ENCODE assay signal across 8 mouse cellular contexts in the genomic region with DNA sequence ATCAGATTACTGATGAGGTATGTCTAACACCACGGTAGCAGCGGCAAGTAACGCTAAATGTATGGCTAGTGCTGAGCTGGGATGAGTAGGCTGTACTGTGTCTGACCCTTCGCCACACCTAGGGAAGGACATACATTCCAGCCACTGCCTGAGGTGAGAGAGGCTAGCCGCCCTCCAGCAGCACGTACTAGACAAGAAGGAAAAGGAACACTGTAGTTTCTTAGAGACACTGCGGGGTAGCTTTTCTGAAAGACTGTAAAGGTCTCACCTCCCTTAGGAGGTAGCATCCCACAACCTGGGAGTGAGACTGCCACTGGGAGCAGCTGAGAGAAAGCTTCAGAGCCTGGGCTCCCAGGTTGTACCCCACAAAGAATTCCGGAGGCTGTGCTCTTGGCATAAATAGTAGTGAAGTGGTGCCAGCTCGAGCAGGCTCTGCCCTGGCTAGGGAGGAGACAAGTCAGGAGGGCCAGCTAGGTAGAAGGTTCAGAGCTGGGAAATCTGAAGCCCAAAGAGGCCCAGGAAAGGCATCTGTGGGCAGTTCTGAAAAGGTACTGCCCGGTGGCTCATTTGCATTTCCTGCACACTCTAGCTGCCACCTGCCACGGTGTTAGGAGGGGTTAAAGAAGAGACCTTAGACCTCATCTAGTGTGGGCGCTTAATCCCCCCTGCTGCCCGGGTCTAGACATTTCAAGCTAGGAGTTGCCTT. TPM values are rescaled to one million over a fixed set of nuclear protein-coding genes. Genes with fewer than 3 reads are reported as not detected.
A peak's percentile ranks its signal among the peaks of the same experiment; 100 is the strongest.
DNase-seq lines count a peak whose midpoint lies in the region; ATAC-seq and TF ChIP-seq lines count a peak whose summit lies in the region.

No protein-coding gene starts in this region.

- H3K27ac ChIP-seq in gastrocnemius, adult 2 months: peak overlapping the region; percentile 95
- peak overlapping the region; percentile 65 for H3K27ac ChIP-seq in brown adipose tissue, adult 24 weeks (replicated peaks; ENCODE audit: low read depth, low read length)
- peak overlapping the region; percentile 89 for H3K27ac ChIP-seq in lung, postnatal 0 days (ENCODE audit: low read length)
- H3K27ac ChIP-seq in stomach, postnatal 0 days (replicated peaks): peak overlapping the region; percentile 91

- H3K4me3 ChIP-seq in gastrocnemius, adult 2 months: peak overlapping the region; percentile 85
- peak overlapping the region; percentile 94 for H3K4me3 ChIP-seq in brown adipose tissue, adult 24 weeks (ENCODE audit: insufficient read depth, low read depth, low read length)
- H3K4me3 ChIP-seq in lung, postnatal 0 days (ENCODE audit: low read depth, low read length): peak overlapping the region; percentile 78
- peak overlapping the region; percentile 54 for H3K4me3 ChIP-seq in stomach, postnatal 0 days (ENCODE audit: low read depth, low read length)

- H3K9me3 ChIP-seq in lung, postnatal 0 days (ENCODE audit: low read length): no peaks in the 10 kb centered on the region
- H3K9me3 ChIP-seq in stomach, postnatal 0 days (ENCODE audit: control insufficient read depth, low read length): no peaks in the 10 kb centered on the region

- peak overlapping the region; percentile 62; the same call in 1 of the 2 replicates for H3K9ac ChIP-seq in lung, postnatal 0 days (replicated peaks; ENCODE audit: low read depth)
- H3K9ac ChIP-seq in stomach, postnatal 0 days (ENCODE audit: low read length): peak overlapping the region; percentile 73

- no peak for TF ChIP-seq CTCF in gastrocnemius, adult 2 months (IDR thresholded peaks at IDR 0.05)
- TF ChIP-seq CTCF in lung, postnatal 0 days (IDR thresholded peaks at IDR 0.05): no peak
- no peak for TF ChIP-seq CTCF in stomach, postnatal 0 days (IDR thresholded peaks at IDR 0.05; ENCODE audit: low read depth)

- DNase-seq in gastrocnemius, adult 2 months: peak; percentile 50
- DNase-seq in gastrocnemius, postnatal 10 days: no peak
- peak; percentile 52 to 61 for DNase-seq in heart, adult 9 months (ENCODE audit: low spot score in 2 of 2)
- peak; percentile 82 for DNase-seq in kidney, adult 9 months
- DNase-seq in lung, postnatal 0 days (ENCODE audit: low spot score): peak; percentile 61
- peak; percentile 74 for DNase-seq in stomach, postnatal 0 days (ENCODE audit: low spot score)
- no peak for DNase-seq in left cerebral cortex, adult 9 months (ENCODE audit: low spot score in 2 of 2)

- TF ChIP-seq EP300 in lung, postnatal 0 days (IDR thresholded peaks at IDR 0.05): no peak
- no peak for TF ChIP-seq EP300 in stomach, postnatal 0 days (optimal IDR thresholded peaks at IDR 0.05)

- intact Hi-C loops in gastrocnemius, adult 2 months (cut with DNase I): no loop called here

- no peaks in the 10 kb centered on the region for H3K27me3 ChIP-seq in lung, postnatal 0 days (replicated peaks; ENCODE audit: insufficient read depth, low read length)
- no peaks in the 10 kb centered on the region for H3K27me3 ChIP-seq in stomach, postnatal 0 days (ENCODE audit: control insufficient read depth, insufficient read depth, low read length)

- peak overlapping the region; percentile 66 for H3K4me2 ChIP-seq in lung, postnatal 0 days (replicated peaks; ENCODE audit: low read depth, low read length)
- H3K4me2 ChIP-seq in stomach, postnatal 0 days (replicated peaks; ENCODE audit: low read depth): peak overlapping the region; percentile 72

- H3K4me1 ChIP-seq in brown adipose tissue, adult 24 weeks (ENCODE audit: control insufficient read depth, insufficient read depth, insufficient read length, low read length): peaks cover 17% of the 10 kb centered on the region
- H3K4me1 ChIP-seq in lung, postnatal 0 days (ENCODE audit: insufficient read depth, low read depth, low read length): peaks cover 22% of the 10 kb centered on the region
- H3K4me1 ChIP-seq in stomach, postnatal 0 days (replicated peaks; ENCODE audit: control insufficient read depth, insufficient read depth): peaks cover 6% of the 10 kb centered on the region

- WGBS in lung, postnatal 0 days: 29% methylated on average over 13 of the region's 13 CpGs
- WGBS in stomach, postnatal 0 days: 27% methylated on average over 13 of the region's 13 CpGs

- 0 out of 2 replicates have a peak, but pooled peaks cover 2% of the 10 kb centered on the region for H3K36me3 ChIP-seq in lung, postnatal 0 days (ENCODE audit: insufficient read depth, low read length)
- H3K36me3 ChIP-seq in stomach, postnatal 0 days (ENCODE audit: control insufficient read depth, insufficient read depth, low read length): peaks cover 3% of the 10 kb centered on the region; the same call in 1 of the 2 replicates

- peak; percentile 40 for ATAC-seq in lung, postnatal 0 days
- ATAC-seq in stomach, postnatal 0 days (ENCODE audit: low FRiP score, low TSS enrichment): peak; percentile 75

RNA-seq across cellular contexts. Expression of gene Alad, which starts 1.1 kb away (rescaled TPM):
- total RNA-seq in gastrocnemius, adult 2 months (2021): 10 to 100 TPM; 21.7 to 32.8 TPM
- total RNA-seq in gastrocnemius, postnatal 10 days (2021): 10 to 100 TPM; 26.9 to 30.0 TPM
- polyA plus RNA-seq in brown adipose tissue, adult 24 weeks (2012; ENCODE audit: insufficient read depth, insufficient read length, missing spikeins): 73.2 and 87.7 TPM in 2 replicates
- 110 and 111 TPM in 2 replicates for polyA plus RNA-seq in lung, postnatal 0 days (2015; fragmentation: Nextera tagmentation; extraction: Ambion mirVana)
- 161 and 178 TPM in 2 replicates for polyA plus RNA-seq in stomach, postnatal 0 days (2015; fragmentation: Nextera tagmentation; extraction: Ambion mirVana)

RNA-seq across cellular contexts. Expression of gene Pole3, which starts 6.3 kb away (rescaled TPM):
- total RNA-seq in gastrocnemius, adult 2 months (2021): 10 to 100 TPM; 15.5 to 18.5 TPM
- 10 to 100 TPM; 20.9 to 21.8 TPM for total RNA-seq in gastrocnemius, postnatal 10 days (2021)
- 41.9 and 44.2 TPM in 2 replicates for polyA plus RNA-seq in brown adipose tissue, adult 24 weeks (2012; ENCODE audit: insufficient read depth, insufficient read length, missing spikeins)
- polyA plus RNA-seq in lung, postnatal 0 days (2015; fragmentation: Nextera tagmentation; extraction: Ambion mirVana): 32.8 and 35.6 TPM in 2 replicates
- polyA plus RNA-seq in stomach, postnatal 0 days (2015; fragmentation: Nextera tagmentation; extraction: Ambion mirVana): 52.4 and 55.5 TPM in 2 replicates

RNA-seq across cellular contexts. Expression of gene 4933430I17Rik, which starts 6.6 kb away (rescaled TPM):
- total RNA-seq in gastrocnemius, adult 2 months (2021): under 1 TPM in 1 of 2 experiments, not detected in 1; 0.17 TPM
- under 1 TPM; 0.18 to 0.26 TPM for total RNA-seq in gastrocnemius, postnatal 10 days (2021)
- not detected in 2 replicates for polyA plus RNA-seq in brown adipose tissue, adult 24 weeks (2012; ENCODE audit: insufficient read depth, insufficient read length, missing spikeins)
- 0.12 and 0.21 TPM in 2 replicates for polyA plus RNA-seq in lung, postnatal 0 days (2015; fragmentation: Nextera tagmentation; extraction: Ambion mirVana)
- polyA plus RNA-seq in stomach, postnatal 0 days (2015; fragmentation: Nextera tagmentation; extraction: Ambion mirVana): 0.18 and 0.35 TPM in 2 replicates

RNA-seq across cellular contexts. Expression of gene Hdhd3, which starts 15.3 kb away (rescaled TPM):
- 1 to 10 TPM; 1.3 to 1.6 TPM for total RNA-seq in gastrocnemius, adult 2 months (2021)
- 1 to 10 TPM; 3.9 to 6.2 TPM for total RNA-seq in gastrocnemius, postnatal 10 days (2021)
- 9.1 and 14.9 TPM in 2 replicates for polyA plus RNA-seq in brown adipose tissue, adult 24 weeks (2012; ENCODE audit: insufficient read depth, insufficient read length, missing spikeins)
- 15.0 and 18.3 TPM in 2 replicates for polyA plus RNA-seq in lung, postnatal 0 days (2015; fragmentation: Nextera tagmentation; extraction: Ambion mirVana)
- 23.5 and 26.0 TPM in 2 replicates for polyA plus RNA-seq in stomach, postnatal 0 days (2015; fragmentation: Nextera tagmentation; extraction: Ambion mirVana)

RNA-seq across cellular contexts. Expression of gene Bspry, which starts 38.7 kb away (rescaled TPM):
- total RNA-seq in gastrocnemius, adult 2 months (2021): not detected
- under 1 TPM; 0.66 to 0.70 TPM for total RNA-seq in gastrocnemius, postnatal 10 days (2021)
- not detected in 2 replicates for polyA plus RNA-seq in brown adipose tissue, adult 24 weeks (2012; ENCODE audit: insufficient read depth, insufficient read length, missing spikeins)
- 26.8 and 33.0 TPM in 2 replicates for polyA plus RNA-seq in lung, postnatal 0 days (2015; fragmentation: Nextera tagmentation; extraction: Ambion mirVana)
- 32.5 and 38.1 TPM in 2 replicates for polyA plus RNA-seq in stomach, postnatal 0 days (2015; fragmentation: Nextera tagmentation; extraction: Ambion mirVana)

Comparison
In these comparisons a context has a peak if more than half of its experiments do, and no peak if none do; other contexts are left out.
1. DNase-seq: peak in gastrocnemius, adult 2 months (single experiment), heart, adult 9 months (2 of 2), kidney, adult 9 months (single experiment), lung, postnatal 0 days (single experiment) and stomach, postnatal 0 days (single experiment); none in gastrocnemius, postnatal 10 days (single experiment) and left cerebral cortex, adult 9 months (0 of 2).
2. Peak in every context shown above with its lines, with median percentiles within 50 percentile points of each other: H3K27ac ChIP-seq and H3K4me3 ChIP-seq.